Mouse (Mus musculus): ENCODE results near the gene Fkbp8. TPM values are rescaled to one million over a fixed set of nuclear protein-coding genes. Genes with fewer than 3 reads are reported as not detected.

The Fkbp8 gene
- polyA plus RNA-seq, 1 experiment: 640 TPM

DNA sequence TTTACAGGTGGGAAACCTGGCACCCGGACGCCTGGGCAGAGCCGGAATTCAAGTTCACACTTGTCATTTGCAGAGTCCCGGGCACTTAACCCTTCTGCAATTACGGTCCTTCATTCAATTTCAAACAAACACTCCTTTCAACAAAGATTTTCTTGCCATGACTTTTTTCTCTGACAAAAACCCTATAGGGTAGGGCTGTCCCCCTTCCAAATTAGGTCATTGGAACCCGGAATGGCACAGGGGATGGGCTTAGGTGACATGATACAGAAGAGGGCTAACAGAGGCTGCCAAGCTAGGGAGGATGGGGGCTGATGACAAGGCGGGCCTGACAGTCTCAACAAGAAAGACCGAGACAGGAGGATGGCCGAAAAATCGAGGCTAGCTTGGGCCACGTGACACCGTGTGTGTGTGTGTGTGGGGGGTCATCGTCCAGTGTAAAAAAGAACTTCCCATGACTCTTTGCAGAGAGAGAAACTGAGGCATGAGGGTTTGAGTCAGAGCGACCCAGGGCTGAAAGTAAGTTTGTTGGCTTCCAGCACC is 38.5 kb upstream of the Fkbp8 start:
- Histone ChIP-seq H3K27ac (ENCODE audit: control insufficient read depth, insufficient read depth, low read length) (no peak overlapping the region), H3K4me1 (replicated peaks; ENCODE audit: control insufficient read depth, insufficient read depth, low read length) (peaks cover 26% of the 10 kb centered on the region), H3K27me3 (ENCODE audit: control insufficient read depth, insufficient read depth, low read length) (peaks cover 48% of the 10 kb centered on the region), H3K4me3 (ENCODE audit: control insufficient read depth, insufficient read depth, low read length) (peak overlapping the region; percentile 24), H3K36me3 (ENCODE audit: control insufficient read depth, insufficient read depth, low read length) (no peaks in the 10 kb centered on the region)
- TF ChIP-seq CTCF (IDR thresholded peaks at IDR 0.05; ENCODE audit: borderline replicate concordance, control insufficient read depth, extremely low read depth, insufficient read depth, low read length, poor library complexity) (no peak), POLR2A (IDR thresholded peaks at IDR 0.05; ENCODE audit: control insufficient read depth, extremely low read depth, insufficient read depth, low read length, poor library complexity) (no peak)
- 1% methylated on average over 14 of the region's 14 CpGs for WGBS
- no peak for DNase-seq

DNA sequence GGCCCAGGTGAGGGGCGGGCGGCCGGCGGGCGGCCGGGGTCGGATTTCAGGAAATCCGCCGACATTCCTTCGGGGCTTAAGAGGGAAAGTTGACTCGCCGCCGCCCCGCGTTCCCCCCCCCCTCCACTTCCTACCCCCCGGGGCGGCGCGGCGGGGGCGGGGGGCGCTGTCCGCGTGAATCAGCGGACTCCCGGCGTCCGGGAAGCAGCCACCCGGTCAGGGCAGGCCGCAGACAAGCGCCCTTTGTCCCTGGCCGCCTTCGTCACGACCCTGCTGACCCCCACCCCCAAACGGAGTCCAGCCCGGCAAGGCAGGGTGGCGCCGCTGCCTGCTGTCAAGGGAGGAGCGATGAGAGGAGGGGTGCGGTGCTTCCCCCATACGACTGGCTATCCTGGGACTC is 37.9 kb upstream of the Fkbp8 start:
- WGBS: 5% methylated on average over 24 of the region's 41 CpGs
- TF ChIP-seq CTCF (IDR thresholded peaks at IDR 0.05; ENCODE audit: borderline replicate concordance, control insufficient read depth, extremely low read depth, insufficient read depth, low read length, poor library complexity) (no peak), POLR2A (IDR thresholded peaks at IDR 0.05; ENCODE audit: control insufficient read depth, extremely low read depth, insufficient read depth, low read length, poor library complexity) (no peak)

DNA sequence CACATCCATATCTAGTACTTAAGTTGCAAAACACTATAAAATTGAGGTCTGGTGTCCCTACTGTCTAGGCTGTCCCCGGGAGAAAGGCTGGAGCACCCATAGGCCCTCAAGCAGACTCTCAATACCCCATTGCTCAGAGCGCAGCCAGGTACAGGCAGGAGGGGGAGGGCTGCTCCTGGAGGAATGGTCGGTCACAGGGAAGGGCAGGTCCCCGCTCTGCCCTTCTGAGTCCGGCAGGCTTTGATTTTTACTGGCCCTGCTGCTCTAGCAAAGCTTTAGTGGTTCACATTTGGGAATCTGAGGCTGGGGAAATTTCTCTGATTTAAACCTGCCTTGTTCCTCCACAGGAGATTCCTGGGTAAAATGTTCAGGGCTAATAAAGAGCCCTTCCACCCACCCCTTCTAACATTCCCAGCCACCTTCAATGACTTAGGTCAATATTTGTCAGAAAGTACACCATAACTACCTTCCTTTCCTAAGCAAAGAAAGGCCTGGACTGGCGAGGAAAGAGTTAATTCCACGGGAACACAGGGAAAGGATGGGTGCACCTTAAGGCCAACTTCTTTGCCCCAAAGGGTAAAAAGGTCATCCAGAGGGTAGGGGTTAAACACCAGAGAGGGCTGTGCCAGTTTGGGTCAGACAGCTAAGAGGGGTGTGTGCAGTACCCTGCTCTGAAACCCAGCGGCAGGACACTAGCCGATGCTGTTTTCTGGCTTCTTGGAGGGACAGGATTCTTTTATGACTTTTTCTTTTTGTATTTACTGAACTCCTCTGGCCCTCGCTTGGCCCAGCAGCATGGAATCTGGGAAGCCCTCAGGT is 37.3 kb upstream of the Fkbp8 start:
- DNase-seq: no peak
- Histone ChIP-seq H3K36me3 (ENCODE audit: control insufficient read depth, insufficient read depth, low read length) (no peaks in the 10 kb centered on the region), H3K27me3 (ENCODE audit: control insufficient read depth, insufficient read depth, low read length) (peaks cover 58% of the 10 kb centered on the region), H3K27ac (ENCODE audit: control insufficient read depth, insufficient read depth, low read length) (no peak overlapping the region), H3K4me3 (ENCODE audit: control insufficient read depth, insufficient read depth, low read length) (no peak overlapping the region), H3K4me1 (replicated peaks; ENCODE audit: control insufficient read depth, insufficient read depth, low read length) (peaks cover 31% of the 10 kb centered on the region)
- no peak for TF ChIP-seq POLR2A (IDR thresholded peaks at IDR 0.05; ENCODE audit: control insufficient read depth, extremely low read depth, insufficient read depth, low read length, poor library complexity)
- WGBS: 46% methylated on average over 10 of the region's 10 CpGs

More for the DNA sequence above, 37.9 kb upstream of the Fkbp8 start:
- peaks cover 31% of the 10 kb centered on the region for H3K4me1 ChIP-seq (replicated peaks; ENCODE audit: control insufficient read depth, insufficient read depth, low read length)
- no peak for DNase-seq
- H3K4me3 ChIP-seq (ENCODE audit: control insufficient read depth, insufficient read depth, low read length): peak overlapping the region; percentile 24
- H3K36me3 ChIP-seq (ENCODE audit: control insufficient read depth, insufficient read depth, low read length): no peaks in the 10 kb centered on the region
- H3K27ac ChIP-seq (ENCODE audit: control insufficient read depth, insufficient read depth, low read length): no peak overlapping the region
- peaks cover 52% of the 10 kb centered on the region for H3K27me3 ChIP-seq (ENCODE audit: control insufficient read depth, insufficient read depth, low read length)

DNA sequence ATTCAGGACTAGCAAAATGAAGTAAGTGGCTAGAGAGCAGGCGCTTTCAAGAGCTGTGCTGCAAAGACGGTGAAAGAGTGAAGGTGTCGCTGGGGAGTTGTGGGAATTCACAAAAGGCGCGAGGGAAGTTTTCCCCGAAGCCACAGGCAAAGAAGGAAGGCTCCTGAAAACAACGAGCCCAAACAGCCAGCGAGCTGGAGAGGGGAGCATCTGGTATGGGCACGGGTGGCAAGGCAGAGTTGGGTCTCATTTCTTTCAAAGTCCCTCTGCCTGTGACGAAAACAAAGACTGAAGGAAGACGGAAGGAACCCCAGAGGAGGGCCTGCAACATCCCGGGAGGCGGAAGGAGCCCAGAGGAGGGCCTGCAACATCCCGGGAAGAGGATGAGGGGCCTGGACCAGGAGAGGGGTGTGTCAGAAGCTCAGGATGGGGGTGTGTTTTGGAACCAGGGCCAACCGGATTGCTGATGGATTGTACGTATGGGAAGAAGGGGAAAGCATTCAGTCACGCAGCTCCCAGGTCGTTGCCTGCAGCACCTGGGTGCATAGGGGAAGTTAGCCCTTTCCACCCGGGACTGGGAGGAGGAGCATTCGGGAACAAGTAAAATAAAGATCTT is 36.5 kb upstream of the Fkbp8 start:
- H3K27ac ChIP-seq (ENCODE audit: control insufficient read depth, insufficient read depth, low read length): no peak overlapping the region
- DNase-seq: no peak
- WGBS: 9% methylated on average over 20 of the region's 20 CpGs
- no peak overlapping the region for H3K4me3 ChIP-seq (ENCODE audit: control insufficient read depth, insufficient read depth, low read length)
- no peak for TF ChIP-seq CTCF (IDR thresholded peaks at IDR 0.05; ENCODE audit: borderline replicate concordance, control insufficient read depth, extremely low read depth, insufficient read depth, low read length, poor library complexity)
- TF ChIP-seq POLR2A (IDR thresholded peaks at IDR 0.05; ENCODE audit: control insufficient read depth, extremely low read depth, insufficient read depth, low read length, poor library complexity): no peak
- H3K36me3 ChIP-seq (ENCODE audit: control insufficient read depth, insufficient read depth, low read length): no peaks in the 10 kb centered on the region
- H3K4me1 ChIP-seq (replicated peaks; ENCODE audit: control insufficient read depth, insufficient read depth, low read length): peaks cover 31% of the 10 kb centered on the region
- peaks cover 59% of the 10 kb centered on the region for H3K27me3 ChIP-seq (ENCODE audit: control insufficient read depth, insufficient read depth, low read length)

DNA sequence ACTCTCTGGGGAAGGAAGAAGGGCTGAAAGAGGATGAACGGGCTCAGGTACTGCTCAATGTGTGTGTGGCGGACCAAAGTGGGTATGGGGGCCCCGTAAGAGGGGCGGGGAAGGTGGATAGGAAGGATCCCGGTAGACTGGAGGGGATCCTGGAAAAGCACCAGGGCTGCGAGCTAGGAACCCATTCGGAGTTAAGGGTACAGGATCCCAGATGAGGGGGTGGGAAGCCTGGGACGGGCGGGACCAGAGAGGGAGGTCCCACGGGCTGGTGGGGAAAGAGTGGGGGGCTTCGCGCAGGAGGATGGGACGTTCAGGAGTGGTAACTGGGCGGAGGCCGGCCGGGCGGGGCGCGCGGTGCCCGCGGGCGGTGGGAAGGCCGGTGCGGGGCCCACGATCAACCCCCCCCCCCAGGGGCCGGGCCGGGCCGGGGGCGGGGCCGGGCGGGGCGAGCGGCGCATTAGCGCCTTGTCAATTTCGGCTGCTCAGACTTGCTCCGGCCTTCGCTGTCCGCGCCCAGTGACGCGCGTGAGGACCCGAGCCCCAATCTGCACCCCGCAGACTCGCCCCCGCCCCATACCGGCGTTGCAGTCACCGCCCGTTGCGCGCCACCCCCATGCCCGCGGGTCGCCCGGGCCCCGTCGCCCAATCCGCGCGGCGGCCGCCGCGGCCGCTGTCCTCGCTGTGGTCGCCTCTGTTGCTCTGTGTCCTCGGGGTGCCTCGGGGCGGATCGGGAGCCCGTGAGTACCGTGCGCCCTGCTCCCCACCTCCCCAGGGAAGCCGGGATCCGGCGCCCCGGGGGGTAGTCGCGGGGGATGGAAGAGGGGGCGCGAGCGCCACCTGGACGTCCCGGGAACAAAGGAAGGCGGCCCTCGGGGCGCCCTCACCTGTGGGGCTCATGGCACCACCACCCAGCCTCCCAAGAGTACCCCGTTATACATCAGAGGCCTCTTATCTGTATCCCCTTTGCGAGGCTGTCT is 34.6 kb upstream of the Fkbp8 start, which contains the start of gene Crlf1:
Crlf1 (plus strand) TSS at position 495 of the 977 bp plus-strand sequence.
- DNase-seq: no peak
- no peak within 1 kb of the TSS for H3K27ac ChIP-seq (ENCODE audit: control insufficient read depth, insufficient read depth, low read length)
- H3K27me3 ChIP-seq (ENCODE audit: control insufficient read depth, insufficient read depth, low read length): peaks cover 56% of the 10 kb centered on the region
- TF ChIP-seq POLR2A (IDR thresholded peaks at IDR 0.05; ENCODE audit: control insufficient read depth, extremely low read depth, insufficient read depth, low read length, poor library complexity) (no peak), CTCF (IDR thresholded peaks at IDR 0.05; ENCODE audit: borderline replicate concordance, control insufficient read depth, extremely low read depth, insufficient read depth, low read length, poor library complexity) (no peak)
- H3K4me3 ChIP-seq (ENCODE audit: control insufficient read depth, insufficient read depth, low read length): no peak within 1 kb of the TSS
- no peaks in the 10 kb centered on the region for H3K36me3 ChIP-seq (ENCODE audit: control insufficient read depth, insufficient read depth, low read length)
- peaks cover 28% of the 10 kb centered on the region for H3K4me1 ChIP-seq (replicated peaks; ENCODE audit: control insufficient read depth, insufficient read depth, low read length)
- 3% methylated on average over 78 of the region's 93 CpGs for WGBS

All from thymus, adult 2 months (tissue).